Mouse (Mus musculus): ENCODE measurements around the gene Tmem238l. TPM values are rescaled to one million over a fixed set of nuclear protein-coding genes. Genes with fewer than 3 reads are reported as not detected.
A peak's percentile ranks its signal among the peaks of the same experiment; 100 is the strongest.

Tmem238l gene
- polyA plus RNA-seq, 1 experiment from 2014 or later, result not detected

DNA sequence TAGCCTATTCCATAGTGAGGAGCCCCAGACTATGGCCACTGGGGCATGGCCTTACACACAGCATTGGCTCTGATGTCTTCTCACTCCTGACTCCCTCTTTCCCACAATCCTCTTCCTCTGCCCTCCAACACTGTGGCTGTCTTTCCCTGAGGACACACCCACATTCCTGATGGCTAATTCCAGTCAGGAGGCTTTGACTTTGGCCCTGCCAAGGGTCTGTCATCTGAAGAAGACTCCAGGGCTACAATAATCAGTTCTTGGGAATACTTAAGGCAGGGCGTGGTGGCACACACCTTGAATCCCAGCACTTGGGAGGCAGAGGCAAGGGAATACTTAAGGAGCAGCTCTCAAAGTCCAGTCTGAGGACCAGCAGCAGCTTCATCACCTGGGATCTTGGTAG, 12.1 kb downstream of the Tmem238l start:
- Histone ChIP-seq H3K27ac (ENCODE audit: low read depth, low read length) (no peak overlapping the region), H3K9ac (ENCODE audit: low read depth, low read length) (no peak overlapping the region), H3K4me2 (ENCODE audit: low read length) (no peak overlapping the region), H3K36me3 (ENCODE audit: control insufficient read depth, insufficient read depth, low read length) (no peaks in the 10 kb centered on the region), H3K27me3 (replicated peaks; ENCODE audit: control insufficient read depth, insufficient read depth, low read length) (no peaks in the 10 kb centered on the region), H3K4me3 (ENCODE audit: low read length) (no peak overlapping the region), H3K9me3 (ENCODE audit: control insufficient read depth, low read length) (no peaks in the 10 kb centered on the region), H3K4me1 (ENCODE audit: control insufficient read depth, insufficient read depth, low read depth, low read length) (no peaks in the 10 kb centered on the region)
- ATAC-seq, result no peak
- 100% methylated on average over 1 of the region's 1 CpGs for WGBS

GRCm38 (mm10) chr11:66973507-66973906, 17.1 kb downstream of the Tmem238l start:
- H3K9ac ChIP-seq (ENCODE audit: low read depth, low read length), result no peak overlapping the region
- 90% methylated on average over 3 of the region's 3 CpGs for WGBS
- ATAC-seq, result no peak
- no peak overlapping the region for H3K4me3 ChIP-seq (ENCODE audit: low read length)
- no peaks in the 10 kb centered on the region for H3K4me1 ChIP-seq (ENCODE audit: control insufficient read depth, insufficient read depth, low read depth, low read length)
- no peaks in the 10 kb centered on the region for H3K36me3 ChIP-seq (ENCODE audit: control insufficient read depth, insufficient read depth, low read length)
- no peak overlapping the region for H3K4me2 ChIP-seq (ENCODE audit: low read length)
- H3K27me3 ChIP-seq (replicated peaks; ENCODE audit: control insufficient read depth, insufficient read depth, low read length), result no peaks in the 10 kb centered on the region
- peaks cover 4% of the 10 kb centered on the region; the same call in 1 of the 2 replicates for H3K9me3 ChIP-seq (ENCODE audit: control insufficient read depth, low read length)
- H3K27ac ChIP-seq (ENCODE audit: low read depth, low read length), result no peak overlapping the region

DNA sequence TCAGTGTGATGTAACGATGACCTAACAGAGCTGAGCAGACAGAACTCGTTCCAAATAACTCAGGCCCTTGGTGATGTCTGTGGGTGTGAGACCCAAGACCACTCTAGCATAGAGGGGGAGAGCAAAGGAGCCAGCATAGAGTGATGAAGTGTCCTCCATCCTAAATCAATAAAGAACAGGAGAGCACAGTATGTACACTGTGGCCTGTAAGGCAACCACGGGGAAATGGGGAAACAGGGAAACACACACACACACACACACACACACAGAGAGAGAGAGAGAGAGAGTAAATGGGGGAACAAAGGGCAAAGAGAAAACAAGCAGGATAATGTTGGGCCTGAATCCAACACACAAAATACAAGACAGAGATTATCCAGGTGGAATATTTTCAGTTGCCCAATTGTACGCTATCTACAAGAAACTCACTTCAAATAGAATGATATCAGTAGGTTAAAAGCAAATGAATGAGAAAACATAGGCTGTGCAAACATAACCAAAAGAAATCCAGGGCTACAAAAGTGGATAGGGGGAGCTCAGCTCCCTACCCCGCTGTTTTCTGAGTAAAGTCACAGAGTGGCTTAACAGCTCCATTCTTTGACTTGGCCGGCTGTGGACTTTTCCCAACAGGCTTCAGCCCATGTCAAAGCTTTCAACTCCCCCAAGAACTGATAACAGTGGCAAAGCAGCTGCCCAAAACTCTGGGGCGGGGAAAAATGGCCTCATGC, 19.3 kb downstream of the Tmem238l start:
- Histone ChIP-seq H3K27me3 (replicated peaks; ENCODE audit: control insufficient read depth, insufficient read depth, low read length) (no peaks in the 10 kb centered on the region), H3K27ac (ENCODE audit: low read depth, low read length) (no peak overlapping the region), H3K4me2 (ENCODE audit: low read length) (no peak overlapping the region), H3K4me1 (ENCODE audit: control insufficient read depth, insufficient read depth, low read depth, low read length) (no peaks in the 10 kb centered on the region), H3K9ac (ENCODE audit: low read depth, low read length) (no peak overlapping the region), H3K36me3 (ENCODE audit: control insufficient read depth, insufficient read depth, low read length) (no peaks in the 10 kb centered on the region), H3K4me3 (ENCODE audit: low read length) (no peak overlapping the region), H3K9me3 (ENCODE audit: control insufficient read depth, low read length) (peaks cover 4% of the 10 kb centered on the region; the same call in 1 of the 2 replicates)
- ATAC-seq, result no peak
- WGBS, result 94% methylated on average over 7 of the region's 7 CpGs

GRCm38 (mm10) chr11:66981336-66982115, 25.1 kb downstream of the Tmem238l start:
- no peaks in the 10 kb centered on the region for H3K36me3 ChIP-seq (ENCODE audit: control insufficient read depth, insufficient read depth, low read length)
- no peak overlapping the region for H3K9ac ChIP-seq (ENCODE audit: low read depth, low read length)
- peaks cover 13% of the 10 kb centered on the region for H3K4me1 ChIP-seq (ENCODE audit: control insufficient read depth, insufficient read depth, low read depth, low read length)
- no peak overlapping the region for H3K4me2 ChIP-seq (ENCODE audit: low read length)
- no peak overlapping the region for H3K27ac ChIP-seq (ENCODE audit: low read depth, low read length)
- H3K27me3 ChIP-seq (replicated peaks; ENCODE audit: control insufficient read depth, insufficient read depth, low read length), result no peaks in the 10 kb centered on the region
- no peak for ATAC-seq
- no peaks in the 10 kb centered on the region for H3K9me3 ChIP-seq (ENCODE audit: control insufficient read depth, low read length)
- no peak overlapping the region for H3K4me3 ChIP-seq (ENCODE audit: low read length)
- whole genome bisulfite sequencing, result 71% methylated on average over 15 of the region's 15 CpGs

- no peaks in the 10 kb centered on the region for H3K36me3 ChIP-seq (ENCODE audit: control insufficient read depth, insufficient read depth, low read length)
- no peak overlapping the region for H3K9ac ChIP-seq (ENCODE audit: low read depth, low read length)
- H3K27me3 ChIP-seq (replicated peaks; ENCODE audit: control insufficient read depth, insufficient read depth, low read length), result no peaks in the 10 kb centered on the region
- no peak overlapping the region for H3K4me2 ChIP-seq (ENCODE audit: low read length)
- H3K4me3 ChIP-seq (ENCODE audit: low read length), result no peak overlapping the region
- ATAC-seq, result no peak
- H3K9me3 ChIP-seq (ENCODE audit: control insufficient read depth, low read length), result no peaks in the 10 kb centered on the region
- peaks cover 13% of the 10 kb centered on the region for H3K4me1 ChIP-seq (ENCODE audit: control insufficient read depth, insufficient read depth, low read depth, low read length)
- H3K27ac ChIP-seq (ENCODE audit: low read depth, low read length), result no peak overlapping the region
- 35% methylated on average over 6 of the region's 6 CpGs for WGBS
Observed at GRCm38 (mm10) chr11:66982794-66983193, 26.4 kb downstream of the Tmem238l start.

- Histone ChIP-seq H3K4me1 (ENCODE audit: control insufficient read depth, insufficient read depth, low read depth, low read length) (peaks cover 13% of the 10 kb centered on the region), H3K9me3 (ENCODE audit: control insufficient read depth, low read length) (no peaks in the 10 kb centered on the region), H3K27ac (ENCODE audit: low read depth, low read length) (peak overlapping the region; percentile 80; the same call in 1 of the 2 replicates), H3K4me2 (ENCODE audit: low read length) (no peak overlapping the region), H3K4me3 (ENCODE audit: low read length) (no peak overlapping the region), H3K36me3 (ENCODE audit: control insufficient read depth, insufficient read depth, low read length) (no peaks in the 10 kb centered on the region), H3K27me3 (replicated peaks; ENCODE audit: control insufficient read depth, insufficient read depth, low read length) (no peaks in the 10 kb centered on the region), H3K9ac (ENCODE audit: low read depth, low read length) (0 out of 2 replicates have a peak overlapping the region, but pooled peaks have one; percentile 64)
- 69% methylated on average over 11 of the region's 11 CpGs for WGBS
- peak; percentile 41; the same call in 1 of the 2 replicates for ATAC-seq
Observed at GRCm38 (mm10) chr11:66983422-66984164, 27.2 kb downstream of the Tmem238l start.

DNA sequence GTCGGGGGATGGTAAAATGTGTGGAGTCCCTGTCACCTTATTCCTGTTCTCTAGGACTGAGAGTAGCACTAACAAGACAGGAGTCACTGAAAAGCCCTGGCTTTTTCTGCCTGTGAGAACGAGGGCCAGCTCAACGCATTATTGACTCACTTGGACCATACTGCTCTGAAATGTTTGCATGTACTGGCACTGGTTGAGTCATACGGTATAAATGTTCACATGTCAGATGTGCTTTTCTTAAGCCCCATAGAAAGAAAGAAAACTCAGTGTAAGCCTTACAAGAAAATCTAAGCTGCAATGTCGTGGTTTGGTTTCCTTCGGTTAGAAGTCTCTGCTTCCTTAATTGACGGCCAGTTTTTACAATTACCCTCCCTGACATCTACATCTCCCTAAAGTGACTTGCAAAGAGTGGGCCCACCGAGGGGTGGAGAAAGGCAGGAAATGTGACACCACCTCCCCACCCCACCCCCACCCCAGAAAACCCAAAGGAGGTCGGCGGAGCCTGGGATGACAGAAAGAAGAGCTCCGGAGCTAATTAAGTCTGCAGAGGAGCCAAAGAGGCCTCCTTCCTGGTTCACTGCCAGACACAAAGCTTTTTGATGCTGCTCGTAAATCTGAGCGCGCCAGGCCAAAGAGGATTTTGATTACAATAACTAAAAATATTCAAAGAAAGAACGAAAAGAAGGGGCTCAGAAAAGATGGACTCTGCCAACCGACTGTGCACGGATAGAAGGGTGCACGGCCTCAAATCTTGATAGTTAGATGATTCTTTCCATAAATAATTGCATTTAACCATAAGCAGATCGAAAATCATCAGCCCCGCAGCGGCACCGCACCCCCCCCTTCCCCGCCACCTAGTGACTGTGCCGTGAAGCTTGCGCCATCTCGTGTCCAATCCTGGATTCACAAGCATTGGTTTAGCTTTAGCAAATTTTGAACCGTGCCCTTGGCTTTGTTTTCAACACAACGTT, 28.0 kb downstream of the Tmem238l start:
- peak overlapping the region; percentile 80 for H3K27ac ChIP-seq (ENCODE audit: low read depth, low read length)
- H3K27me3 ChIP-seq (replicated peaks; ENCODE audit: control insufficient read depth, insufficient read depth, low read length), result no peaks in the 10 kb centered on the region
- H3K9me3 ChIP-seq (ENCODE audit: control insufficient read depth, low read length), result no peaks in the 10 kb centered on the region
- H3K9ac ChIP-seq (ENCODE audit: low read depth, low read length), result peak overlapping the region; percentile 64
- peak overlapping the region; percentile 44 for H3K4me3 ChIP-seq (ENCODE audit: low read length)
- H3K36me3 ChIP-seq (ENCODE audit: control insufficient read depth, insufficient read depth, low read length), result no peaks in the 10 kb centered on the region
- 5% methylated on average over 28 of the region's 28 CpGs for WGBS
- ATAC-seq, result peak; percentile 76
- peaks cover 13% of the 10 kb centered on the region for H3K4me1 ChIP-seq (ENCODE audit: control insufficient read depth, insufficient read depth, low read depth, low read length)
- H3K4me2 ChIP-seq (ENCODE audit: low read length), result peak overlapping the region; percentile 79

GRCm38 (mm10) chr11:66985136-66985702, 28.8 kb downstream of the Tmem238l start:
- Histone ChIP-seq H3K9ac (ENCODE audit: low read depth, low read length) (peak overlapping the region; percentile 33; the same call in 1 of the 2 replicates), H3K36me3 (ENCODE audit: control insufficient read depth, insufficient read depth, low read length) (no peaks in the 10 kb centered on the region), H3K4me1 (ENCODE audit: control insufficient read depth, insufficient read depth, low read depth, low read length) (peaks cover 13% of the 10 kb centered on the region), H3K9me3 (ENCODE audit: control insufficient read depth, low read length) (no peaks in the 10 kb centered on the region), H3K27ac (ENCODE audit: low read depth, low read length) (peak overlapping the region; percentile 49; the same call in 1 of the 2 replicates), H3K27me3 (replicated peaks; ENCODE audit: control insufficient read depth, insufficient read depth, low read length) (no peaks in the 10 kb centered on the region), H3K4me2 (ENCODE audit: low read length) (peak overlapping the region; percentile 79), H3K4me3 (ENCODE audit: low read length) (peak overlapping the region; percentile 44)
- 31% methylated on average over 11 of the region's 11 CpGs for WGBS
- no peak for ATAC-seq
